Mouse (Mus musculus) heart, postnatal 0 days (tissue): ENCODE results near the gene Mapk9. TPM values are rescaled to one million over a fixed set of nuclear protein-coding genes. Genes with fewer than 3 reads are reported as not detected.

Experiments
- ATAC-seq: fragments of 200-750 bp; cut with Nextera tagmentation; 2 replicates; pipeline ENCODE4 v1.8.0; 2017; ENCODE audit warnings: low read depth, moderate number of reproducible peaks, moderate library complexity; ENCODE audit not compliant: insufficient read depth
- DNase-seq: peaks from one replicate; pipeline ENCODE4 v3.0.0-alpha.2; 2016; ENCODE audit warnings: low spot score
- H3K27ac ChIP-seq: fragments of 300-500 bp; sonication (generic); 2 replicates; pipeline ENCODE4 v1.5.1; 2014; ENCODE audit warnings: low read depth, mild to moderate bottlenecking
- H3K27me3 ChIP-seq: fragments of 300-500 bp; sonication (generic); 2 replicates; pipeline ENCODE4 v1.6.1; 2014; ENCODE audit warnings: low read length, mixed read lengths; ENCODE audit not compliant: control insufficient read depth, insufficient read depth
- H3K36me3 ChIP-seq: fragments of 300-500 bp; sonication (generic); replicated peaks from 2 replicates; pipeline ENCODE4 v1.6.1; 2014; ENCODE audit warnings: low read length, mixed read lengths; ENCODE audit not compliant: control insufficient read depth, insufficient read depth
- H3K4me1 ChIP-seq: fragments of 300-500 bp; sonication (generic); 2 replicates; pipeline ENCODE4 v1.6.1; 2014; ENCODE audit warnings: antibody characterized with exemption; ENCODE audit not compliant: control insufficient read depth, insufficient read depth
- H3K4me2 ChIP-seq: fragments of 300-500 bp; sonication (generic); 2 replicates; pipeline ENCODE4 v1.6.1; 2014; ENCODE audit warnings: low read depth, mild to moderate bottlenecking, low read length, moderate library complexity
- H3K4me3 ChIP-seq: fragments of 300-500 bp; sonication (generic); 2 replicates; pipeline ENCODE4 v1.5.1; 2014; ENCODE audit warnings: low read depth, low read length
- H3K9ac ChIP-seq: fragments of 300-500 bp; sonication (generic); replicated peaks from 2 replicates; pipeline ENCODE4 v1.6.1; 2014; ENCODE audit warnings: low read depth, low read length, mixed read lengths
- H3K9me3 ChIP-seq: fragments of 300-500 bp; sonication (generic); replicated peaks from 2 replicates; pipeline ENCODE4 v1.6.1; 2016; ENCODE audit warnings: low read length; ENCODE audit not compliant: control insufficient read depth
- CTCF ChIP-seq: IDR thresholded peaks from 2 replicates; pipeline ENCODE4 v1.5.1; 2016; ENCODE audit warnings: antibody characterized with exemption, control low read depth, low read depth
- EP300 ChIP-seq: IDR thresholded peaks from 2 replicates; pipeline ENCODE4 v1.6.1; 2016; ENCODE audit warnings: antibody characterized with exemption, low read depth
- WGBS: fragments of 180-500 bp; shearing (Covaris S2); extraction: QIAGEN DNeasy Blood & Tissue Kit; methylation state at CpG from one replicate; pipeline ENCODE4 v1.1.7; 2014; 5-methylcytosine and 5-hydroxymethylcytosine counted together
- polyA plus RNA-seq: library from polyadenylated mRNA; unstranded; fragments of >200 nt; fragmentation: Nextera tagmentation; extraction: Ambion mirVana; gene quantifications from 2 replicates; pipeline ENCODE4 v1.2.1, GENCODE M21; 2015
- total RNA-seq: library from RNA; depleted of rRNA; stranded (reverse); fragments of >200 nt; gene quantifications from 2 replicates; pipeline ENCODE4 v1.2.3, GENCODE M21; 2014; ENCODE audit warnings: low replicate concordance

Gene Mapk9
- total and polyA plus RNA-seq, 2 experiments from 2014 or later = 25.4 to 37.2 TPM

DNA sequence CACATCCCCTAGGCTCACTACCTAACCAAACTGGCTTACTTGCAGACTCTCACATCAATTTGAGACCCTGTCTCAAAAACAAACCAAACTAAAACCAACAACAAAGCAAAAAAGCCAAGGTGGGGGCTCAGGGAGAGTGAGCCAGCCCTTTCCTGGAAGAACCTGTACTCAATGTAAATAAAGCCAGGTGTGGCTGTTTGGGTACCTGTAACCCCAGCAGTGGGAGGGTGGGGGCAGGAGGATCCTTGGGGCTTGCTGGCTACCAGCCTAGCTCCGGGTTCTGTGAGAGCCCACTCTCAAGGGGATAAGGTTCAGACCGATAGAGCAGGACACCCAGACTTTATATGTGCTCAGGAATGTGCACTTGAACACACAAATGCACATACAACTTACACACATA is 25.6 kb upstream of the Mapk9 start:
- Histone ChIP-seq H3K9me3 (no peaks in the 10 kb centered on the region), H3K27me3 (no peaks in the 10 kb centered on the region), H3K4me2 (no peak overlapping the region), H3K27ac (no peak overlapping the region), H3K9ac (no peak overlapping the region), H3K4me3 (no peak overlapping the region), H3K4me1 (no peaks in the 10 kb centered on the region), H3K36me3 (peaks cover 8% of the 10 kb centered on the region)
- WGBS = 81% methylated on average over 2 of the region's 2 CpGs
- ATAC-seq = no peak
- no peak for DNase-seq
- TF ChIP-seq EP300 (no peak), CTCF (no peak)

DNA sequence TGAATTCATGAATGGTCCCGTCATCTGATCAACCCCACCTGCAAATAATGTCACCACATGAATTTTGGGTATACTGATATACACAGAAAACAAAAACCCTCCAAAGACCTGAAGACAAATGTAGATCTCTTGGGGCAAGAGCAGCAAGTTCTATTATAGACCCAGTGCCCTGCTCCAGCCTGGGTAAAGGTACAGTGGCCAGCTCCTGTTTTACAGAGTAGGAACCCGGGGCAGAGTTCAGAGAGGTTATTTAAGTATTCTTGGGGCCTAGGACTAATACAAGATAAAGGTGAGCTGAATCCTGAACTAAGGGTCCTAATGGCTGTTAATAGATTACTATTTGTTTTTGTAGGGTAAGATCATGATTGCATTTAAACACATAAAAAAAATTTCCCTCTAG is 25.0 kb upstream of the Mapk9 start:
- no peak for ATAC-seq
- TF ChIP-seq EP300 (no peak), CTCF (no peak)
- Histone ChIP-seq H3K27ac (no peak overlapping the region), H3K4me3 (no peak overlapping the region), H3K9ac (no peak overlapping the region), H3K27me3 (no peaks in the 10 kb centered on the region), H3K4me2 (no peak overlapping the region), H3K4me1 (no peaks in the 10 kb centered on the region), H3K36me3 (peaks cover 8% of the 10 kb centered on the region), H3K9me3 (no peaks in the 10 kb centered on the region)
- no peak for DNase-seq
- 74% methylated on average over 2 of the region's 2 CpGs for WGBS

DNA sequence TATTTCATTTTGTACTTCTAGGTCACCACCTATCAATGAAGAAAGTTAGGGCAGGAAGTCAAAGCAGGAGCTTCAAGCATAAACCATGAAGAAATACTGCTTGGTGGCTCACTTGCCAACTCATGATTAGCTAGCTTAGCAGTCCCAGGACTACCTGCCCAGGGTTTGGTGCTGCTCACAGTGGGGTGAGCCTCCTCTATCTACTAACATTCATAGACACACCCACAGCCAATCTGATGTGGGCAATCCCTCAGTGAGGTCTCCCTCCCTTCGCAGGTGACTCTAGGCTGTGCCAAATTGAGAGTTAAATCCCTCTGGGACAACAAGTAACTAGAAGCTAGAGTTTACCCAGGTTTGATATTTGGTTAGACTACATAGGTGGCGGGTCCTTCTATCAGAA is 24.2 kb upstream of the Mapk9 start:
- Histone ChIP-seq H3K27ac (no peak overlapping the region), H3K4me1 (no peaks in the 10 kb centered on the region), H3K4me2 (no peak overlapping the region), H3K9ac (no peak overlapping the region), H3K27me3 (no peaks in the 10 kb centered on the region), H3K9me3 (no peaks in the 10 kb centered on the region), H3K4me3 (no peak overlapping the region), H3K36me3 (peaks cover 8% of the 10 kb centered on the region)
- 85% methylated on average over 2 of the region's 2 CpGs for WGBS
- TF ChIP-seq EP300 = no peak
- no peak for TF ChIP-seq CTCF
- ATAC-seq = no peak
- no peak for DNase-seq

DNA sequence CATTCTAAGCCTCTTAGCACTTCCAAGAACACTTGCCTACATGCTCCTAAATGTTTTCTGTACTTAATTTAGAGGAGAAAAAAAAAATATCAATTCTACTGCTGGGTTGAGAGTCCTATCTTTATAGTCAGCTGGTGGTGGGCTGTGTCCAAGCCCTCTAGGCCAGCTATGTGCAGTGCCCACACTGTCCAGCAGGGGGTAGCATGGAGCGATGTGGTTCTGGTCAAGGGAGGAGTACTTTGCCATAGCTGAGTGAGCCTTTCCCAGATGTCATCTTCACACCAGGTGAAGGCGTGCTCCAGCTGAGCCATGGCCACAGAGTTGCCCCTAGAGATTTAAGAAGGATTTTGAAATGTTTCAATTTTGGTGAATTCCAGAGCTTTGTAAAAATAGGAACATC is 21.7 kb upstream of the Mapk9 start:
- Histone ChIP-seq H3K27ac (no peak overlapping the region), H3K4me2 (no peak overlapping the region), H3K4me3 (no peak overlapping the region), H3K27me3 (no peaks in the 10 kb centered on the region), H3K9ac (no peak overlapping the region), H3K9me3 (no peaks in the 10 kb centered on the region), H3K36me3 (peaks cover 8% of the 10 kb centered on the region; the same call in 1 of the 2 replicates), H3K4me1 (peaks cover 9% of the 10 kb centered on the region)
- TF ChIP-seq EP300 = no peak
- peak; percentile 79 for TF ChIP-seq CTCF
- DNase-seq (no peak), ATAC-seq (no peak)
- WGBS = 56% methylated on average over 2 of the region's 2 CpGs

DNA sequence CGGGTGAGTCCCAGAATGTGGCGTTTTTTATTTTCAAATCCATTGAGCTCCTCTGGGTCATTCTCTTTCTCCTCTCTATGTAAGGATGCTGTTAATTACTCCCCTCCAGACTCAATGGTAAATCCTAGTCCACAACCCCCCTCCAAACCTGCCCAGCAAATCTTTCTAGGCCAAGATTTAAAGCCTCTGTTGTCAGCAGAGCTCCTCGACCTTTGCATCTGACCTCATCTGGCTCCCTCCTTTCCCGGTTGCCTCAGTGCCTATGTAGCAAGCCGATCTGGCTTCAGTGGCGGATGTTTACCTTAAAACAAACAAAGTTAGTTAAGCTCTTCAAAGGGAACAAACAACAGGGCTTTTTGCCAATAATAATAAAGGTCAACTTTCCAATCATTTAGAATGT is 19.3 kb upstream of the Mapk9 start:
- Histone ChIP-seq H3K36me3 (peaks cover 11% of the 10 kb centered on the region; the same call in 1 of the 2 replicates), H3K27me3 (no peaks in the 10 kb centered on the region), H3K27ac (no peak overlapping the region), H3K4me3 (no peak overlapping the region), H3K4me2 (no peak overlapping the region), H3K9ac (no peak overlapping the region), H3K4me1 (peaks cover 10% of the 10 kb centered on the region), H3K9me3 (no peaks in the 10 kb centered on the region)
- DNase-seq (no peak), ATAC-seq (no peak)
- WGBS = 63% methylated on average over 6 of the region's 6 CpGs
- TF ChIP-seq EP300 = no peak
- no peak for TF ChIP-seq CTCF

DNA sequence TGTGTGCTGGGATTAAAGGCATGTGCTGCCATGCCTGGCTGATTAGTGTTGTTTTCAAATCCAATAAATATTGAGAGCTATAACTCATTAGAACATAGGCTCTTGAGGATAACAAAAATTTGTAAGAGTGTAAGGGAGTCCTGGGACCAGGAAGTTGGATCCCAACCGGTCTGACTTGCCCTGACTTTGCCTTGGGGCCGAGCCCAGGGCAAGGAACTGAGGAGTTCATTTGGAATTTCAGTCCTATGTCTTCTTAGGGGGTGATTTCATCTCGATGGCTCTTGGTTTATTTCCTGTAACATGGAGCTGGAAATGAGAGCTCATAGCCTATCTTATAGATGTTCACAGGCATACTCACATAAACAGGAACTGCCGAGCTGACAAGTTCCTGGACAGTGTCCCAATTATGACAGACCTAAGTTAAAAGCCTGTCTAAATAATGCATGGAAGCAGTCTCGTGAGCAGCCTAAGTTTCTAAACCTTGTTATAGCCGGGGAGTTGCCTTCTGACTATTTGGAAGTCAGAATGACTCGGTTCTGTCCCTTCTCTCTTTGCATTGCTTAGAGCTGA is 17.3 kb upstream of the Mapk9 start:
- TF ChIP-seq EP300 (no peak), CTCF (no peak)
- 0 out of 2 replicates have a peak, but pooled peaks cover 9% of the 10 kb centered on the region for H3K36me3 ChIP-seq
- no peak overlapping the region for H3K4me3 ChIP-seq
- WGBS = 35% methylated on average over 7 of the region's 7 CpGs
- peaks cover 10% of the 10 kb centered on the region for H3K4me1 ChIP-seq
- peak overlapping the region; percentile 44 for H3K27ac ChIP-seq
- no peaks in the 10 kb centered on the region for H3K9me3 ChIP-seq
- H3K4me2 ChIP-seq = no peak overlapping the region
- no peak overlapping the region for H3K9ac ChIP-seq
- DNase-seq = no peak
- peak; percentile 27; the same call in 1 of the 2 replicates for ATAC-seq
- no peaks in the 10 kb centered on the region for H3K27me3 ChIP-seq
